Mouse (Mus musculus): ENCODE results near the gene Hepacam. TPM values are rescaled to one million over a fixed set of nuclear protein-coding genes. Genes with fewer than 3 reads are reported as not detected.

The Hepacam gene
- polyA plus RNA-seq, 1 experiment, result 0.32 TPM

- Histone ChIP-seq H3K27me3 (ENCODE audit: control insufficient read depth, insufficient read depth, low read length) (no peaks in the 10 kb centered on the region), H3K4me1 (ENCODE audit: control insufficient read depth, insufficient read depth, insufficient read length, low read length) (peaks cover 6% of the 10 kb centered on the region; the same call in 1 of the 2 replicates), H3K27ac (ENCODE audit: insufficient read depth, low read depth, low read length) (no peak overlapping the region), H3K36me3 (ENCODE audit: control insufficient read depth, insufficient read depth, low read length) (no peaks in the 10 kb centered on the region), H3K4me3 (ENCODE audit: low read depth, low read length) (no peak overlapping the region)
- no peak for TF ChIP-seq POLR2A (IDR thresholded peaks at IDR 0.05; ENCODE audit: low read depth, low read length)
- TF ChIP-seq CTCF (IDR thresholded peaks at IDR 0.05; ENCODE audit: extremely low read depth, insufficient read length, insufficient replicate concordance, low read depth, low read length), result no peak
- WGBS, result 17% methylated on average over 2 of the region's 2 CpGs
Observed at GRCm38 (mm10) chr9:37351266-37351665, 15.9 kb upstream of the Hepacam start.

GRCm38 (mm10) chr9:37354485-37354884, 12.7 kb upstream of the Hepacam start:
- no peak overlapping the region for H3K27ac ChIP-seq (ENCODE audit: insufficient read depth, low read depth, low read length)
- H3K27me3 ChIP-seq (ENCODE audit: control insufficient read depth, insufficient read depth, low read length), result no peaks in the 10 kb centered on the region
- no peak for TF ChIP-seq POLR2A (IDR thresholded peaks at IDR 0.05; ENCODE audit: low read depth, low read length)
- no peaks in the 10 kb centered on the region for H3K4me1 ChIP-seq (ENCODE audit: control insufficient read depth, insufficient read depth, insufficient read length, low read length)
- H3K4me3 ChIP-seq (ENCODE audit: low read depth, low read length), result no peak overlapping the region
- WGBS, result 77% methylated on average over 1 of the region's 1 CpGs
- H3K36me3 ChIP-seq (ENCODE audit: control insufficient read depth, insufficient read depth, low read length), result no peaks in the 10 kb centered on the region

GRCm38 (mm10) chr9:37358713-37359330, 8.3 kb upstream of the Hepacam start:
- Histone ChIP-seq H3K4me1 (ENCODE audit: control insufficient read depth, insufficient read depth, insufficient read length, low read length) (no peaks in the 10 kb centered on the region), H3K27ac (ENCODE audit: insufficient read depth, low read depth, low read length) (no peak overlapping the region), H3K36me3 (ENCODE audit: control insufficient read depth, insufficient read depth, low read length) (no peaks in the 10 kb centered on the region), H3K27me3 (ENCODE audit: control insufficient read depth, insufficient read depth, low read length) (no peaks in the 10 kb centered on the region), H3K4me3 (ENCODE audit: low read depth, low read length) (no peak overlapping the region)
- 81% methylated on average over 7 of the region's 7 CpGs for WGBS
- no peak for TF ChIP-seq CTCF (IDR thresholded peaks at IDR 0.05; ENCODE audit: extremely low read depth, insufficient read length, insufficient replicate concordance, low read depth, low read length)
- TF ChIP-seq POLR2A (IDR thresholded peaks at IDR 0.05; ENCODE audit: low read depth, low read length), result no peak

GRCm38 (mm10) chr9:37359331-37360220, 7.6 kb upstream of the Hepacam start:
- 66% methylated on average over 6 of the region's 6 CpGs for WGBS
- Histone ChIP-seq H3K27ac (ENCODE audit: insufficient read depth, low read depth, low read length) (no peak overlapping the region), H3K4me3 (ENCODE audit: low read depth, low read length) (no peak overlapping the region), H3K36me3 (ENCODE audit: control insufficient read depth, insufficient read depth, low read length) (no peaks in the 10 kb centered on the region), H3K4me1 (ENCODE audit: control insufficient read depth, insufficient read depth, insufficient read length, low read length) (no peaks in the 10 kb centered on the region), H3K27me3 (ENCODE audit: control insufficient read depth, insufficient read depth, low read length) (no peaks in the 10 kb centered on the region)
- TF ChIP-seq POLR2A (IDR thresholded peaks at IDR 0.05; ENCODE audit: low read depth, low read length), result no peak
- TF ChIP-seq CTCF (IDR thresholded peaks at IDR 0.05; ENCODE audit: extremely low read depth, insufficient read length, insufficient replicate concordance, low read depth, low read length), result no peak

GRCm38 (mm10) chr9:37362084-37362483, 5.1 kb upstream of the Hepacam start:
- H3K27me3 ChIP-seq (ENCODE audit: control insufficient read depth, insufficient read depth, low read length), result no peaks in the 10 kb centered on the region
- no peak overlapping the region for H3K27ac ChIP-seq (ENCODE audit: insufficient read depth, low read depth, low read length)
- no peak for TF ChIP-seq POLR2A (IDR thresholded peaks at IDR 0.05; ENCODE audit: low read depth, low read length)
- no peak for TF ChIP-seq CTCF (IDR thresholded peaks at IDR 0.05; ENCODE audit: extremely low read depth, insufficient read length, insufficient replicate concordance, low read depth, low read length)
- H3K4me1 ChIP-seq (ENCODE audit: control insufficient read depth, insufficient read depth, insufficient read length, low read length), result peaks cover 7% of the 10 kb centered on the region; the same call in 1 of the 2 replicates
- H3K36me3 ChIP-seq (ENCODE audit: control insufficient read depth, insufficient read depth, low read length), result no peaks in the 10 kb centered on the region
- no peak overlapping the region for H3K4me3 ChIP-seq (ENCODE audit: low read depth, low read length)

- no peak for TF ChIP-seq POLR2A (IDR thresholded peaks at IDR 0.05; ENCODE audit: low read depth, low read length)
- no peak for TF ChIP-seq CTCF (IDR thresholded peaks at IDR 0.05; ENCODE audit: extremely low read depth, insufficient read length, insufficient replicate concordance, low read depth, low read length)
- H3K27ac ChIP-seq (ENCODE audit: insufficient read depth, low read depth, low read length), result no peak overlapping the region
- no peaks in the 10 kb centered on the region for H3K36me3 ChIP-seq (ENCODE audit: control insufficient read depth, insufficient read depth, low read length)
- H3K4me1 ChIP-seq (ENCODE audit: control insufficient read depth, insufficient read depth, insufficient read length, low read length), result peaks cover 11% of the 10 kb centered on the region; the same call in 1 of the 2 replicates
- no peak overlapping the region for H3K4me3 ChIP-seq (ENCODE audit: low read depth, low read length)
- 75% methylated on average over 1 of the region's 1 CpGs for WGBS
- H3K27me3 ChIP-seq (ENCODE audit: control insufficient read depth, insufficient read depth, low read length), result no peaks in the 10 kb centered on the region
Observed at GRCm38 (mm10) chr9:37362881-37363280, 4.3 kb upstream of the Hepacam start.

GRCm38 (mm10) chr9:37363551-37363950, 3.6 kb upstream of the Hepacam start:
- Histone ChIP-seq H3K4me3 (ENCODE audit: low read depth, low read length) (no peak overlapping the region), H3K27me3 (ENCODE audit: control insufficient read depth, insufficient read depth, low read length) (no peaks in the 10 kb centered on the region), H3K27ac (ENCODE audit: insufficient read depth, low read depth, low read length) (no peak overlapping the region), H3K4me1 (ENCODE audit: control insufficient read depth, insufficient read depth, insufficient read length, low read length) (peaks cover 13% of the 10 kb centered on the region), H3K36me3 (ENCODE audit: control insufficient read depth, insufficient read depth, low read length) (no peaks in the 10 kb centered on the region)
- TF ChIP-seq POLR2A (IDR thresholded peaks at IDR 0.05; ENCODE audit: low read depth, low read length) (no peak), CTCF (IDR thresholded peaks at IDR 0.05; ENCODE audit: extremely low read depth, insufficient read length, insufficient replicate concordance, low read depth, low read length) (no peak)
- 83% methylated on average over 3 of the region's 3 CpGs for WGBS
